Mouse (Mus musculus) heart, embryonic 14.5 days (tissue): ENCODE measurements around the gene P4hb. TPM values are rescaled to one million over a fixed set of nuclear protein-coding genes. Genes with fewer than 3 reads are reported as not detected.

Source experiments
- ATAC-seq: fragments of 200-750 bp; cut with Nextera tagmentation; 2 replicates; pipeline ENCODE4 v1.8.0; 2017; ENCODE audit warnings: low read depth, moderate TSS enrichment; ENCODE audit not compliant: insufficient number of reproducible peaks, insufficient read depth, low FRiP score
- H3K27ac ChIP-seq, 2 experiments: fragments of 200-500 bp in 1 of 2; fragments of 300-500 bp in 1 of 2; sonication (generic) in 1 of 2; replicated peaks in 1 of 2; 2 replicates each; pipeline ENCODE4 v1.5.1; 2012 to 2014; ENCODE audit warnings: low read depth in 2 of 2, low read length in 2 of 2, control low read depth in 1 of 2, mild to moderate bottlenecking in 1 of 2, mixed read lengths in 1 of 2; ENCODE audit not compliant: control insufficient read depth in 1 of 2, insufficient read depth in 1 of 2
- H3K27me3 ChIP-seq: fragments of 300-500 bp; sonication (generic); 2 replicates; pipeline ENCODE4 v1.6.1; 2014; ENCODE audit warnings: mild to moderate bottlenecking, low read length, control low read depth; ENCODE audit not compliant: control insufficient read depth, insufficient read depth
- H3K36me3 ChIP-seq: fragments of 300-500 bp; sonication (generic); 2 replicates; pipeline ENCODE4 v1.6.1; 2014; ENCODE audit warnings: mild to moderate bottlenecking, control low read depth, low read length, mixed read lengths; ENCODE audit not compliant: control insufficient read depth, insufficient read depth
- H3K4me1 ChIP-seq, 2 experiments: fragments of 200-500 bp in 1 of 2; fragments of 300-500 bp in 1 of 2; sonication (generic) in 1 of 2; 2 replicates each; pipeline ENCODE4 v1.6.1; 2012 to 2014; ENCODE audit warnings: low read length in 2 of 2, control low read depth in 1 of 2, mixed read lengths in 1 of 2; ENCODE audit not compliant: control insufficient read depth in 2 of 2, insufficient read depth in 2 of 2
- H3K4me2 ChIP-seq: fragments of 300-500 bp; sonication (generic); 2 replicates; pipeline ENCODE4 v1.6.1; 2014; ENCODE audit warnings: mild to moderate bottlenecking, low read length
- H3K4me3 ChIP-seq, 2 experiments: fragments of 200-500 bp in 1 of 2; fragments of 300-500 bp in 1 of 2; sonication (generic) in 1 of 2; 2 replicates each; pipeline ENCODE4 v1.5.1; 2012 to 2014; ENCODE audit warnings: low read length in 2 of 2, mild to moderate bottlenecking in 2 of 2, control low read depth in 1 of 2, low read depth in 1 of 2, moderate library complexity in 1 of 2; ENCODE audit not compliant: control insufficient read depth in 1 of 2, insufficient read depth in 1 of 2
- H3K9ac ChIP-seq: fragments of 300-500 bp; sonication (generic); 2 replicates; pipeline ENCODE4 v1.6.1; 2014; ENCODE audit warnings: mild to moderate bottlenecking, low read length
- H3K9me3 ChIP-seq: fragments of 300-500 bp; sonication (generic); 2 replicates; pipeline ENCODE4 v1.6.1; 2016; ENCODE audit warnings: low read length, control low read depth; ENCODE audit not compliant: control insufficient read depth
- WGBS: fragments of 180-500 bp; shearing (Covaris S2); extraction: QIAGEN DNeasy Blood & Tissue Kit; methylation state at CpG from one replicate; pipeline ENCODE4 v1.1.7; 2014; 5-methylcytosine and 5-hydroxymethylcytosine counted together
- polyA plus RNA-seq: library from polyadenylated mRNA; unstranded; fragments of >200 nt; fragmentation: Nextera tagmentation; extraction: Ambion mirVana; gene quantifications from 2 replicates; pipeline ENCODE4 v1.2.1, GENCODE M21; 2014

P4hb gene
- polyA plus RNA-seq, 1 experiment from 2014 or later, result 451 TPM

GRCm38 (mm10) chr11:120547469-120547868, 25.6 kb downstream of the P4hb start:
- no peak overlapping the region for H3K9ac ChIP-seq
- 0 out of 2 replicates have a peak overlapping the region, but pooled peaks have one; percentile 96 for H3K4me2 ChIP-seq
- peaks cover 32% of the 10 kb centered on the region for H3K36me3 ChIP-seq
- H3K9me3 ChIP-seq, result no peaks in the 10 kb centered on the region
- ATAC-seq, result no peak
- no peak overlapping the region; a peak in 1 of 4 replicates for H3K27ac ChIP-seq
- no peak overlapping the region for H3K4me3 ChIP-seq
- WGBS, result 48% methylated on average over 2 of the region's 2 CpGs
- peaks cover 12 to 24% of the 10 kb centered on the region in 2 experiments for H3K4me1 ChIP-seq
- H3K27me3 ChIP-seq, result no peaks in the 10 kb centered on the region

GRCm38 (mm10) chr11:120545964-120546363, 27.1 kb downstream of the P4hb start:
- 92% methylated on average over 3 of the region's 3 CpGs for WGBS
- no peak for ATAC-seq
- peaks cover 35% of the 10 kb centered on the region for H3K36me3 ChIP-seq
- H3K4me3 ChIP-seq, result no peak overlapping the region
- H3K27ac ChIP-seq, result no peak overlapping the region
- H3K4me2 ChIP-seq, result no peak overlapping the region
- no peaks in the 10 kb centered on the region for H3K27me3 ChIP-seq
- H3K9me3 ChIP-seq, result no peaks in the 10 kb centered on the region
- peaks cover 14 to 34% of the 10 kb centered on the region in 2 experiments for H3K4me1 ChIP-seq
- no peak overlapping the region for H3K9ac ChIP-seq

- Histone ChIP-seq H3K27me3 (no peaks in the 10 kb centered on the region), H3K9ac (no peak overlapping the region), H3K4me1 (peaks cover 21 to 34% of the 10 kb centered on the region in 2 experiments), H3K4me3 (no peak overlapping the region), H3K36me3 (peaks cover 35% of the 10 kb centered on the region), H3K9me3 (no peaks in the 10 kb centered on the region), H3K4me2 (no peak overlapping the region), H3K27ac (no peak overlapping the region)
- ATAC-seq, result no peak
- 75% methylated on average over 6 of the region's 6 CpGs for WGBS
These were observed 30.7 kb downstream of the P4hb start for GRCm38 (mm10) chr11:120542376-120542775.

- Histone ChIP-seq H3K36me3 (peaks cover 35% of the 10 kb centered on the region), H3K27ac (no peak overlapping the region), H3K27me3 (no peaks in the 10 kb centered on the region), H3K4me3 (no peak overlapping the region), H3K4me1 (peaks cover 21 to 33% of the 10 kb centered on the region in 2 experiments), H3K4me2 (no peak overlapping the region), H3K9ac (no peak overlapping the region; the same call in 1 of the 2 replicates), H3K9me3 (no peaks in the 10 kb centered on the region)
- 26% methylated on average over 4 of the region's 4 CpGs for WGBS
- ATAC-seq, result no peak
These were observed 31.1 kb downstream of the P4hb start for GRCm38 (mm10) chr11:120541907-120542306.

GRCm38 (mm10) chr11:120539285-120540014, 33.6 kb downstream of the P4hb start:
- Histone ChIP-seq H3K4me3 (no peak overlapping the region), H3K4me2 (no peak overlapping the region), H3K9me3 (no peaks in the 10 kb centered on the region), H3K36me3 (peaks cover 23% of the 10 kb centered on the region), H3K27ac (peak overlapping the region in 1 of 2 experiments; percentile 34; a peak in 1 of 4 replicates), H3K4me1 (peaks cover 24 to 33% of the 10 kb centered on the region in 2 experiments), H3K27me3 (peaks cover 2% of the 10 kb centered on the region; the same call in 1 of the 2 replicates), H3K9ac (peak overlapping the region; percentile 38; the same call in 1 of the 2 replicates)
- WGBS, result 32% methylated on average over 10 of the region's 10 CpGs
- no peak for ATAC-seq

- ATAC-seq, result no peak
- H3K27ac ChIP-seq, result peak overlapping the region in 1 of 2 experiments; percentile 34; a peak in 1 of 4 replicates
- peak overlapping the region; percentile 38; the same call in 1 of the 2 replicates for H3K9ac ChIP-seq
- WGBS, result 44% methylated on average over 8 of the region's 8 CpGs
- H3K9me3 ChIP-seq, result no peaks in the 10 kb centered on the region
- no peak overlapping the region for H3K4me2 ChIP-seq
- H3K4me1 ChIP-seq, result peaks cover 24 to 33% of the 10 kb centered on the region in 2 experiments
- no peak overlapping the region for H3K4me3 ChIP-seq
- peaks cover 7% of the 10 kb centered on the region; the same call in 1 of the 2 replicates for H3K27me3 ChIP-seq
- peaks cover 18% of the 10 kb centered on the region for H3K36me3 ChIP-seq
These were observed 34.1 kb downstream of the P4hb start for GRCm38 (mm10) chr11:120538955-120539284.

- 40% methylated on average over 3 of the region's 3 CpGs for WGBS
- peak overlapping the region in 1 of 2 experiments; percentile 34; a peak in 1 of 4 replicates for H3K27ac ChIP-seq
- H3K4me2 ChIP-seq, result no peak overlapping the region
- no peak overlapping the region for H3K4me3 ChIP-seq
- no peaks in the 10 kb centered on the region for H3K9me3 ChIP-seq
- H3K36me3 ChIP-seq, result peaks cover 13% of the 10 kb centered on the region
- peaks cover 24 to 33% of the 10 kb centered on the region in 2 experiments for H3K4me1 ChIP-seq
- ATAC-seq, result peak; percentile 24; the same call in 1 of the 2 replicates
- peaks cover 8% of the 10 kb centered on the region; the same call in 1 of the 2 replicates for H3K27me3 ChIP-seq
- 0 out of 2 replicates have a peak overlapping the region, but pooled peaks have one; percentile 38 for H3K9ac ChIP-seq
These were observed 34.6 kb downstream of the P4hb start for GRCm38 (mm10) chr11:120538485-120538884.
